Mouse (Mus musculus) olfactory bulb, adult 2 months (tissue): ENCODE results near the gene Cabcoco1.

ENCODE experiments used
- CTCF ChIP-seq: fragments of 200-500 bp; IDR thresholded peaks from 2 replicates; pipeline ENCODE4 v1.5.1; 2012; ENCODE audit warnings: low read depth, mild to moderate bottlenecking, low read length, moderate library complexity; ENCODE audit not compliant: insufficient read depth
- POLR2A ChIP-seq: fragments of 200-500 bp; IDR thresholded peaks from 2 replicates; pipeline ENCODE4 v1.6.1; 2012; ENCODE audit warnings: mild to moderate bottlenecking, low read depth, low read length, moderate library complexity; ENCODE audit not compliant: insufficient read depth

GRCm38 (mm10) chr10:68419893-68420292, 121.8 kb downstream of the Cabcoco1 start:
- TF ChIP-seq POLR2A (no peak), CTCF (no peak)
